Mouse (Mus musculus): ENCODE measurements around the gene Malsu1.
A peak's percentile ranks its signal among the peaks of the same experiment; 100 is the strongest.

The Malsu1 gene

DNA sequence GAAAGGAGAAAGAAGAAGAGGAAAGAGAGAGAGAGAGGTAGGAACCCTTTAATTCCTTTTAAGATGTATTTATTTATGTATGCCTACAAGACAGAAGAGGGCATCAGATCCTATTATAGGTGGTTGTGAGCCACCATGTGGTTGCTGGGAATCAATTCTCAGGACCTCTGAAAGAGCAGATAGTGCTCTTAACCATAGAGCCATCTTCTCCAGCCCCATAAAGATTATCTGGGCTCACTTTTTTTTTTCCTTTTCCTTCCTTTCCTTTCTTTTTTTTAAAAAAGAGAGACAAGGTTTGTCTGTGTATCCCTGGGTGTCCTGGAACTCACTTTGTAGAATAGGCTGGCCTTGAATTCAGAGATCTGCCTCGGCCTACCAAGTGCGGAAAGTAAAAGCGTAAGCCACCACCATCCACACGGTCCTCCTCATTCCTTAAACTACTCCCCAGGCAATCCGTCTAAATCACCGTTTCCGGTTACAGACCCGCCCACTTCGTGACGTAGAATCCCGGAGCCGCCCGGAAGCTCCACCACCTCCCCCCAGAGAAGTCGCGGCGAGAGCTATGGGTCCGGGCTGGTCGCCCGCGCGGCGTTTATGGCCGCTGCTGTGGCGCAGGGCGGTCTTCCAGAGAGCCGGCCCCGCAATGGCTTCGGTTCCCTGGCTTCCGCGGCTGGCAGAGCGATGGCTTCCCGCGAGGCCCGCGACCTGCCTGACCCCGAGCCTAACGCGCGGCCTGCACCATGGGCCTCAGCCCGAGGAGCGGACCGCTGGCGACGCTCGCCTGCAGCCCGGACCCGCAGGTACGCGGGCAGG, at the start of gene Malsu1:
Malsu1 (plus strand) TSS at position 492 of the 813 bp plus-strand sequence.
- peak; percentile 97 for DNase-seq

- DNase-seq, result peak; percentile 15
Measured at GRCm38 (mm10) chr6:49025290-49025689, 48.3 kb upstream of the Malsu1 start.

- no peak for DNase-seq
Measured at GRCm38 (mm10) chr6:49026496-49026895, 47.1 kb upstream of the Malsu1 start.

DNA sequence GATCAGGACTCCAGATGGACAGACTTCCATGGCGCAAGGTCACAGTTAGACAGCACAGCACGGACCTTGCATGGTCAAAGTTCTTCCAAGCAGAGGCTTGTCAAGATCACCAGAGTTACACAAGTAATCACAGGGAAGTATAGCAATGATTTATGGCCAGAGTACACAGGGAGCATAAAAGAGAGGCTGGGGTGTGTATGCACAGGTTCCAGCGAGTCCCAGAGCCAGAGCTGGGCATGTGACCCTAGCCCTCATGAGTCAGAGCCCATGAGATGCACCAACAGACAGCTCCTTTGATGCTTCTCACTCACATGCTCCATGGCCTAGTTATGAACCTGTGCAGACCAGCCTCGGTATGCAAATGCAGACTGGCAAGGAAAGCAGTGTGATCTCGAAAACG, 45.6 kb upstream of the Malsu1 start:
- DNase-seq, result no peak

GRCm38 (mm10) chr6:49028708-49029107, 44.9 kb upstream of the Malsu1 start:
- DNase-seq, result no peak

- no peak for DNase-seq
Measured at GRCm38 (mm10) chr6:49031230-49031629, 42.4 kb upstream of the Malsu1 start.

DNA sequence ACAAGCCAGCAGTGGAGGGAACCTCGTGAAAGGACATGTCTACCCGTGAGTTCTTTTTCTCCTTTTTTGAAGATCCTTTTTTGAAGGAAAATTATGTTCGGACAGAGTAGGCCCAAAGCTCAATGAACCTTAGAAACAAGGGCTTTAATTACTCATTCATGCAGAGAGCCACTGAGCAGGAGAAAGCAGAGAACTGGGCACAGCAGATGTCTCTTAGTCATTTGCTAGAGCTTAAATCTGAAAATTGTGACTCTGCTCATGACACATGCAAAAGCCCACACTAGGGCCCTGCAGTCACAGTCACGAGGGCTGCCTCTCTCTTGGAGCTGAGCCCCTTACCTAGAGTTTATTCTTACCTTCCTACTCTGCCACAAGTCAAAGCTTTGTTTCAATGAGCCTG, 40.8 kb upstream of the Malsu1 start:
- DNase-seq, result no peak

GRCm38 (mm10) chr6:49036275-49037267, 37.0 kb upstream of the Malsu1 start, which contains the start of gene Gpnmb:
TSS of gene Gpnmb (plus strand) at chr6:49036546.
- DNase-seq, result peak; percentile 8

DNA sequence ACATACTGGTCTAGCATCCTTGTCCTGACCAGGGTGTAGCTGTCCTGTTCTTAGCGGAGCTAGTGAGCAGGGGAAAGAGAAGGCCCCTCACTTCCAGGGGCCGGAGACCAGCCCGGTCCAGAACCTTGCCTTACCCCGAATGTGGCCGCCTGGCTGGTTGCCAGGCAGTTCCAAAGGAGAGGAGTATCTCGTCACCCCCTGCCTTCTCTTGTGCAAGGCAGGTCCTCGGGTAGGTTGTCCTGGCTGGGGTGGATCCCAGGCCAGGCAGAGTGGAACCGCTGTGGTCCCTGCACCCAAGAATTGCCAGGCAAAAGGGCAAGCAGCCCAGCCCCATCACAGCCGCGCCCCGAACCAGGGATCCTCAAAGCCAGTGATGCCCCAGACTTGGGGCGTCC, 36.3 kb upstream of the Malsu1 start:
- no peak for DNase-seq

DNA sequence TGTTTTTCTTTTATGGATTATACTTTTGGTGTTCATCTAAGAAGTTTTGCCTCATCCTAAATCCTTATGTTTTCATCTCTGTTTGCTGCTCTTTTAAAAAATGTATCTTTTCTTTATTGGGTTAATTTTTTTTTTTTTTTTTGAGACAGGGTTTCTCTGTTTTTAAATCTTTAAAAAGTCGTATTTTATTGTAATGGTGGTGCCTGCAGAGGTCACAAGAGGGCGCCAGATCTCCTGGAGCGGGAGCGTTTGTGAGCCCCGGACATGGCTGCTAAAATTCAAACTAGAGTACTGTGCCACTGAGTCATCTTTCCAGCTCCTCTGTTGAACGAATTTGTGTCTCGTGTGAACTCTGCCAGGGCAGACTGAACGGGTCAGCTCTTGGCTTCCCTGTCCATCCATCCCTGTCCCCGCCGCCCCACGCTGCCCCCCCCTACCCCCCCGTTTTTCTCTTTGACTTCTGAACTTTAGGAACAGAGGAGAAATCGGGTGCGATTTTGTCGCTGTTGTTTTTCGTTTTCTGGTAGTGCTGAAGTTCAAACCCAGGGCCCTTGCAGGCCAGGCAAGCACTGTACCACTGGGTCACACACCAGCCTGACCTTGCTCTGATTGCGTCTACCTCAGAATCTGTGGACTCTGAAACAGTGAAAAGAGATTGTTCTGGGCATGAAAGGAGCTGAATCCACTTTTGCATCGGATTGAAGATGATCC, 34.0 kb upstream of the Malsu1 start:
- peak; percentile 82 for DNase-seq

GRCm38 (mm10) chr6:49046502-49046901, 27.1 kb upstream of the Malsu1 start:
- no peak for DNase-seq

DNA sequence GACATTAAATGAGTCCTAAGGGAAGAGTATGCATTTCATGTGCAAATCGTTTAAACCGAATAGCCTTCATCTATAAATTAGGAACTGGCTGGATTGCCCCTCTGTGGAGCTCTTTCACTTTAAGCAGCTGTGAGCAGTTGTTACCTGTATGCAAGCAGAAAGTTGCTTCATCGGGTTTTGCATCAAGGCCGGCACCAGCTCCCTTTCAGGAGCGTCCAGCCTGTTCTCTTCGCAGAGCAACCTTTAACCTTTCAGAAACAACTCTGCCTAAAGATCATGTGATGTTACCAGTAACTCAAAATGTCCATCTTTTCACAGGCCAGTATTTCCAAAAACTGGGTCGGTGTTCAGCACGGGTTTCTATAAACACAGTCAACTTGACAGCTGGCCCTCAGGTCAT, 26.6 kb upstream of the Malsu1 start:
- no peak for DNase-seq

DNA sequence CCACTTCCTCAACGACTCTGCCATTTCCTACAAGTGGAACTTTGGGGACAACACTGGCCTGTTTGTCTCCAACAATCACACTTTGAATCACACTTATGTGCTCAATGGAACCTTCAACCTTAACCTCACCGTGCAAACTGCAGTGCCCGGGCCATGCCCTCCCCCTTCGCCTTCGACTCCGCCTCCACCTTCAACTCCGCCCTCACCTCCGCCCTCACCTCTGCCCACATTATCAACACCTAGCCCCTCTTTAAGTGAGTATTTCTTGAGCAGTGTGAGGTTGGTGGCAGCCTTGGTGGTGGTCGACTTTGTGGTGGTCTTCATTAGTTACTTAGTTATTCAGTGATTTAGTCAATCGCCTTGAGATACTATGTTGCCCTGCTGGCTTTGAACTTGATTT, 25.7 kb upstream of the Malsu1 start:
- DNase-seq, result no peak

DNA sequence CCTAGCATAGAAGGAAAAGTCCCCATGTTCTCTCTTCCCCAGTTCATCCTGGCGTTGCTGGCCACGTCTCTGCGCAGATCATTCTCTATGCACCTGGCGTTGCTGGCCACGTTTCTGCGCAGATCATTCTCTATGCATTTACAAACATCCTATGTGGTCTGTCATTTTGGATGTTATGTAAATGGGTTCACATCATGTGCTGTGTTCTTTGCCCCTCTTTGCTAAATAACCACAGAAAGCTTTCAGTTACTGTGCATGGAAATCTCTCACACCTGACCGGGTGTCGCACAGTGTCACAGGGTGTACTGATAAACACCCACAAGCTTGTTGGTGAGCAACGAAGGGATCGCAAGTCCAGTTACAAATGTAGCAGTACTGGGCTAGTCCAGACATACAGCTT, 25.2 kb upstream of the Malsu1 start:
- no peak for DNase-seq

DNA sequence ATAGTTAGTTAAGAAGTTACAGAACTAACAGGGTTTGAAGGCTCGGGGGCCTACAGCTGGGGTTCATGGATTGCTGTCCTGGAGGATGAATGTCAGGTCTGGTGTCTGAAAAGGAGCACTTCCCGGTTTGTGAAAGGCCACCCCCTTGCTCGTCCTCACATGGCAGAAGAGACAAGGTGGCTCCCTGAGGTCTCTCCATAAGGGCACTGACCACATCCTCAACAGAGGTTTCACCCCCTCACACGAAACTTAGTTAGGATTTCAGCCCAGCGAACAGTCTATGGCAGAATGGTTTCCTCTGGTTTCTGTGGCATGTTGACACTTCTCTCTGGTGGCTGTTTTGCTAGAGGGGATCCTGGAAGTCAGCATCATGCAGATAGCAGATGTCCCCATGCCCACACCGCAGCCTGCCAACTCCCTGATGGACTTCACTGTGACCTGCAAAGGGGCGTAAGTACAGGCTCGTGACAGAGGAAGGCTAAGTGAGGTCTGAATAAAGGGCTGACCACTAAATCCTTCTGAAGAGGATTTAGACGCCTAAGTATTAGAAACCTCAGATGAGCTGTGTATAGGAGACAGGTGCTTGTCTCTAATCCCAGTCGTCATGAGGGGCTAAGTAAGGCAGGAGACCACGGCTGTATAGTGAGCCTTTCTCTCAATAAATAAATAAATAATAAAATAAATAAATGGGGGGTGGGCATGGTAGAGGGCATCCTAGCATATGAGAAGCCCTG, 22.8 kb upstream of the Malsu1 start:
- DNase-seq, result no peak

DNA sequence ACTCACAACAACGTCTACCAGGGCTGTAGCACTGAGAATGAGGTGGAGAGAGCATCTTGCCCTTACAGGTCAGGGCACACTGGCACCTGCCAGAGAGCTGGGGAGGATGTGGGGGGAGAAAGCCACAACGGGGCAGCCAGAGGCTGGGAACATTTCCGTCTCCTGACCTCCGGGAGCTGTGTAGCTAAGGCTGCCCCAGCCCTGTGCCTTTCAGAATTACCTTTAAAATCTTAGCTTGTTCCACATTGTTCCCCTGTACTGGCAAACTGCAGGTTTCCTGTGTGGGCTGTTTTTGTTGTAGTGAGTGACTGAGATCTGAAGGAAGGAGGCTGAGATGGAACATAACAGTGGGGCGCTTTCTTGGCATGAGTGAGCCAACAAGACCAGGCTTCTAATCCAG, 21.4 kb upstream of the Malsu1 start:
- no peak for DNase-seq

DNA sequence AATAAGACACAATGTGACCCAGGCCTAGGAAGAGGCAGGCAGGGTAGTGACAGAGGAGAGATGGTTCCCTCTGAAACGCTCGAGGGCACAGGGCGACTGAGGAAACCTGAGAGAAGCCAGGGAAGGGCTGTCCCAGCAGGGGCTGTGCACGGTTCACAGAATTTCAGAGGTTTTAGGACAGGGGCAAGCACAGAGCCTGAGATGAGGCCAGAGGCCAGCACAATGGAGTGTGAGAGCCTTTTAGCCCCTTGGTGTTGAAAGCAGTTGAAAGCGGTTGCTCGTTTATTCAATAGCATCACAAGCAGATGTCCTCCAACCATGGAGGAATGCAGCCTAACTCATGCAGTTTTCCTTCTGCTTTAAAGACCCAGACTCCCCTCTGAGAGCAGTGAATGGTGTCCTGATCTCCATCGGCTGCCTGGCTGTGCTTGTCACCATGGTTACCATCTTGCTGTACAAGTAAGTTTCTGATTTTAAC, 18.3 kb upstream of the Malsu1 start:
- DNase-seq, result no peak

- no peak for DNase-seq
Measured at GRCm38 (mm10) chr6:49056009-49056408, 17.6 kb upstream of the Malsu1 start.

- peak; percentile 84 for DNase-seq
Measured at GRCm38 (mm10) chr6:49057053-49058021, 16.3 kb upstream of the Malsu1 start.

GRCm38 (mm10) chr6:49068361-49068760, 5.2 kb upstream of the Malsu1 start:
- no peak for DNase-seq

GRCm38 (mm10) chr6:49074117-49074490, 509 bp downstream of the Malsu1 start:
- DNase-seq, result peak; percentile 21
